8 mouse cellular contexts compared by ENCODE assay signal in genomic region chr14:57161201-57161600, GRCm38 (mm10). TPM values are rescaled to one million over a fixed set of nuclear protein-coding genes. Genes with fewer than 3 reads are reported as not detected.
A peak's percentile ranks its signal among the peaks of the same experiment; 100 is the strongest.
DNase-seq lines count a peak whose midpoint lies in the region; ATAC-seq and TF ChIP-seq lines count a peak whose summit lies in the region.
"Had no signal": no experiment of that assay in that cellular context is flagged by ENCODE, and none has a peak within 500 bp of the region (broad histone marks: within the 10 kb centered on the region; RNA-seq: fewer than 3 reads in every experiment).

No protein-coding gene starts in this region.

- H3K27me3 ChIP-seq in lung, embryonic 14.5 days (ENCODE audit: insufficient read depth, low read length) = no peaks in the 10 kb centered on the region
- no peaks in the 10 kb centered on the region for H3K27me3 ChIP-seq in lung, postnatal 0 days (replicated peaks; ENCODE audit: insufficient read depth, low read length)
- H3K27me3 ChIP-seq: lung, embryonic 15.5 days had no signal

- H3K4me2 ChIP-seq in lung, embryonic 14.5 days = no peak overlapping the region
- H3K4me2 ChIP-seq in lung, postnatal 0 days (replicated peaks; ENCODE audit: low read depth, low read length) = no peak overlapping the region
- H3K4me2 ChIP-seq: lung, embryonic 15.5 days had no signal

- no peak overlapping the region for H3K27ac ChIP-seq in lung, embryonic 14.5 days (ENCODE audit: low read depth)
- no peak overlapping the region for H3K27ac ChIP-seq in lung, postnatal 0 days (ENCODE audit: low read length)
- H3K27ac ChIP-seq: lung, embryonic 15.5 days had no signal

- peak; percentile 42 for DNase-seq in lung, embryonic 14.5 days
- DNase-seq in lung, postnatal 0 days (ENCODE audit: low spot score) = no peak
- peak; percentile 14 to 16 for DNase-seq in cerebellum, adult 18-20 months
- DNase-seq in gastrocnemius, postnatal 4 days (ENCODE audit: low spot score in 2 of 2) = peak; percentile 30 to 64
- peak; percentile 53 for DNase-seq in left cerebral cortex, postnatal 4 days

- no peak overlapping the region for H3K4me3 ChIP-seq in lung, embryonic 14.5 days (ENCODE audit: low read depth, low read length)
- H3K4me3 ChIP-seq in lung, postnatal 0 days (ENCODE audit: low read depth, low read length) = no peak overlapping the region
- H3K4me3 ChIP-seq: lung, embryonic 15.5 days had no signal

- TF ChIP-seq EP300 in lung, postnatal 0 days (IDR thresholded peaks at IDR 0.05) = no peak

- H3K9ac ChIP-seq in lung, embryonic 14.5 days = no peak overlapping the region
- no peak overlapping the region for H3K9ac ChIP-seq in lung, postnatal 0 days (replicated peaks; ENCODE audit: low read depth)
- H3K9ac ChIP-seq: lung, embryonic 15.5 days had no signal

- no peaks in the 10 kb centered on the region for H3K4me1 ChIP-seq in lung, embryonic 14.5 days (ENCODE audit: insufficient read depth)
- no peaks in the 10 kb centered on the region for H3K4me1 ChIP-seq in lung, postnatal 0 days (ENCODE audit: insufficient read depth, low read depth, low read length)
- H3K4me1 ChIP-seq: lung, embryonic 15.5 days had no signal

- no peak for TF ChIP-seq CTCF in lung, embryonic 14.5 days (IDR thresholded peaks at IDR 0.05; ENCODE audit: low read depth)
- TF ChIP-seq CTCF in lung, postnatal 0 days (IDR thresholded peaks at IDR 0.05) = no peak

- intact Hi-C loops in left cerebral cortex, postnatal 4 days (cut with DNase I) = loop anchor here (10.0 kb wide), 1 partner anchor 64 kb away; no protein-coding TSS in a partner anchor

- peak; percentile 47; the same call in 1 of the 2 replicates for ATAC-seq in lung, embryonic 14.5 days (ENCODE audit: insufficient read depth)
- no peak for ATAC-seq in lung, postnatal 0 days
- ATAC-seq in monocyte, adult 5-6 weeks (replicated peaks; ENCODE audit: insufficient number of reproducible peaks, low FRiP score, low TSS enrichment, poor library complexity, severe bottlenecking) = no peak
- no peak for ATAC-seq in megakaryocyte progenitor cell, adult 5-6 weeks (replicated peaks; ENCODE audit: poor library complexity)

- no peaks in the 10 kb centered on the region for H3K9me3 ChIP-seq in lung, embryonic 14.5 days (ENCODE audit: low read depth, low read length)
- no peaks in the 10 kb centered on the region for H3K9me3 ChIP-seq in lung, postnatal 0 days (ENCODE audit: low read length)
- H3K9me3 ChIP-seq: lung, embryonic 15.5 days had no signal

- 46% methylated on average over 4 of the region's 4 CpGs for WGBS in lung, embryonic 14.5 days
- 59% methylated on average over 4 of the region's 4 CpGs for WGBS in lung, postnatal 0 days

- no peaks in the 10 kb centered on the region for H3K36me3 ChIP-seq in lung, embryonic 14.5 days (ENCODE audit: insufficient read depth)
- H3K36me3 ChIP-seq in lung, postnatal 0 days (ENCODE audit: insufficient read depth, low read length) = no peaks in the 10 kb centered on the region
- H3K36me3 ChIP-seq: lung, embryonic 15.5 days had no signal

RNA-seq across cellular contexts. Expression of gene Gjb6, which starts 27.8 kb away (rescaled TPM):
- polyA plus RNA-seq in lung, embryonic 14.5 days (2014; fragmentation: Nextera tagmentation; extraction: Ambion mirVana) = not detected in 2 replicates
- polyA plus RNA-seq in lung, postnatal 0 days (2015; fragmentation: Nextera tagmentation; extraction: Ambion mirVana) = 9.2 and 13.2 TPM in 2 replicates
- not detected for total RNA-seq in gastrocnemius, postnatal 4 days (2021)
- total RNA-seq in left cerebral cortex, postnatal 4 days (2021) = 10 to 100 TPM; 11.3 to 12.0 TPM
- total RNA-seq in monocyte, adult 5-6 weeks (2017) = not detected in 3 replicates
- total RNA-seq in megakaryocyte progenitor cell, adult 5-6 weeks (2015) = not detected in 2 replicates
- total RNA-seq in megakaryocyte progenitor cell, adult 5-6 weeks (2017) = not detected in 2 replicates

RNA-seq across cellular contexts. Expression of gene Gm4491, which starts 45.5 kb away (rescaled TPM):
- not detected in 2 replicates for polyA plus RNA-seq in lung, embryonic 14.5 days (2014; fragmentation: Nextera tagmentation; extraction: Ambion mirVana)
- polyA plus RNA-seq in lung, postnatal 0 days (2015; fragmentation: Nextera tagmentation; extraction: Ambion mirVana) = not detected in 2 replicates
- not detected for total RNA-seq in gastrocnemius, postnatal 4 days (2021)
- not detected for total RNA-seq in left cerebral cortex, postnatal 4 days (2021)
- total RNA-seq in monocyte, adult 5-6 weeks (2017) = not detected in 3 replicates
- total RNA-seq in megakaryocyte progenitor cell, adult 5-6 weeks (2015) = not detected in 2 replicates
- not detected in 2 replicates for total RNA-seq in megakaryocyte progenitor cell, adult 5-6 weeks (2017)
- polyA plus RNA-seq: lung, embryonic 15.5 days had no signal

RNA-seq across cellular contexts. Expression of gene Gjb2, which starts 56.7 kb away (rescaled TPM):
- polyA plus RNA-seq in lung, embryonic 14.5 days (2014; fragmentation: Nextera tagmentation; extraction: Ambion mirVana) = 0.24 TPM in 2 replicates
- polyA plus RNA-seq in lung, postnatal 0 days (2015; fragmentation: Nextera tagmentation; extraction: Ambion mirVana) = 1.1 and 1.4 TPM in 2 replicates
- 1 to 10 TPM; 1.2 to 1.6 TPM for total RNA-seq in gastrocnemius, postnatal 4 days (2021)
- total RNA-seq in left cerebral cortex, postnatal 4 days (2021) = 10 to 100 TPM in 1 of 2 experiments, 1 to 10 TPM in 1; 8.2 to 10.7 TPM
- total RNA-seq in monocyte, adult 5-6 weeks (2017) = 8.2 to 9.6 TPM (median 9.0 TPM) in 3 replicates
- 0.10 TPM in 1 of 2 replicates, not detected in the other for total RNA-seq in megakaryocyte progenitor cell, adult 5-6 weeks (2015)
- not detected in 2 replicates for total RNA-seq in megakaryocyte progenitor cell, adult 5-6 weeks (2017)

Comparison
In these comparisons a context has a peak if more than half of its experiments do, and no peak if none do; other contexts are left out.
1. RNA of gene Gjb6, which starts 27.8 kb away (total RNA-seq): 11.3 to 12.0 TPM in left cerebral cortex, postnatal 4 days; not detected in gastrocnemius, postnatal 4 days, not detected in monocyte, adult 5-6 weeks and not detected in megakaryocyte progenitor cell, adult 5-6 weeks; every median in the first group is over 10 times any median in the second.